Mouse (Mus musculus): ENCODE measurements around the gene Rapsn. TPM values are rescaled to one million over a fixed set of nuclear protein-coding genes. Genes with fewer than 3 reads are reported as not detected.

Rapsn gene
- polyA plus RNA-seq, 1 experiment from 2014 or later = 6.3 TPM

GRCm38 (mm10) chr2:91080784-91081513 is 45.5 kb downstream of the Rapsn start:
- Histone ChIP-seq H3K79me2 (ENCODE audit: inconsistent target) (peaks cover 59% of the 10 kb centered on the region), H3K27ac (peak overlapping the region; percentile 100), H3K36me3 (ENCODE audit: inconsistent target) (0 out of 2 replicates have a peak, but pooled peaks cover 3% of the 10 kb centered on the region), H3K4me3 (ENCODE audit: inconsistent target) (no peak overlapping the region)
- 10% methylated on average over 8 of the region's 8 CpGs for WGBS (ENCODE audit: missing documents)

DNA sequence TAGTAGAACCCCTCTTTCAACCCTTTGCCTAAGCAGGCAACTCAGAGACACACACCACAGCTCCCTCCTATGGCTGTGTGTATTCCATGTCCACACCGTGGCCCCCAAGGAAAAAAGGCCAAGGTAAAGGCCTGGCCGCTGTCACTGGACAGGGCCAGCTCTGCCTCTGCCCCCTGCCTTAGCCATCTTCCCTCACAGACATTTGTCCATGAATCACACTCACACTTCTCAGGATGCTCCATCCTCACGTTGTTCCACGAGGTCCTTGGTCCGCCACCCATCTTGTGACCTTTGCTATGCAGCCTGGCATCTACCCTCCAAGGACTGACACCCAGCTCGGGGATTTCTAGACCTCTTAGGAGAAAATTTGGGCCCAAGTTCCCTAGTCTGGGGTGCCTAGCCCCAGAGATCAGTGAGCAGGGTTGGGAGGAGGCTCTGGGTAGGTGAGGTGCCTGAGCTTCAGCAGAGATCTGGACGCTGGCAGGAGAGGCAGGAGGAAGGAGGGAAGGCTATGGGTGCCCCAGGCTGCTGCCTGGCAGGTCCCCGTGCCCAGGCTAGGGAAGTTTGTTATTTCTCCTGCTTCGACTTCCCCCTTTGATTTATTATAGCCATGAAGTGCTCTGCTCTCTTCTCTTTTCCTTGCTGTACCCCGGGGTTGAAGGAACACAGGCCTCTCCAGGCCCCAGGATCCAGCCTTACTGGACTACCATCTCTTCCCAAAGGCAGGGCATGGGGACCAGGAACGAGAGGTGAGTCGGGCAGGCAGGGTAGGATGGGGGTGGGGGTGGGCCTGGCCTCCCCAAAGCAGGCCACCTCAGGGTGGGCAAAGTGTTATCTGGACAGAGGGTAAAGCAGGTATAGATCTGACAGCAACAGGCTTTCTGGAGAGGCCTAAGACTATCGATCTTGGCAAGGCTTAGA is 46.6 kb downstream of the Rapsn start, which contains the start of gene Spi1:
Spi1 (plus strand) TSS at position 616 of the 921 bp plus-strand sequence.
- Histone ChIP-seq H3K79me2 (ENCODE audit: inconsistent target) (peaks cover 70% of the 10 kb centered on the region), H3K4me3 (ENCODE audit: inconsistent target) (peak within 1 kb of the TSS; percentile 32), H3K27ac (peak within 1 kb of the TSS; percentile 100), H3K36me3 (ENCODE audit: inconsistent target) (0 out of 2 replicates have a peak, but pooled peaks cover 3% of the 10 kb centered on the region)
- WGBS (ENCODE audit: missing documents) = 18% methylated on average over 13 of the region's 13 CpGs

DNA sequence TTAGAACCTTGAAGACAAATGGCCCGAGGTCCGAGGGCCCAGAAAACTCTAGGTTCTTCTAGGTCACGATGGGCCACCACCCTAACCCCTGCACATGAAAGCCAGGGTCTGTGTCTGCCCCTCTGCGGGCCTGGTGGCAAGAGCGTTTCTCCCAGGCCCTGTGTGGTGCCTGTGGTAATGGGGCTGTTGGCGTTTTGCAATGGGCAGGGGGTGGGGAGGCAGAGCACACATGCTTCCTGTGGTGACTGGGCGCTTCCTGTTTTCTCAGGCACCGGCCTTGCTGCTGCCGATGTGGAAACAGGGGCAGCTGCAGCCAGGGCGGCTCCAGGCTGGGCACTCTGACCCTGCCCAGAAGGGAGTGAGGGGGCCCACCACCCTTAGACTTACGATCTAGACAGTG is 47.4 kb downstream of the Rapsn start:
- Histone ChIP-seq H3K36me3 (ENCODE audit: inconsistent target) (0 out of 2 replicates have a peak, but pooled peaks cover 3% of the 10 kb centered on the region), H3K27ac (peak overlapping the region; percentile 100), H3K79me2 (ENCODE audit: inconsistent target) (peaks cover 78% of the 10 kb centered on the region), H3K4me3 (ENCODE audit: inconsistent target) (peak overlapping the region; percentile 32)
- WGBS (ENCODE audit: missing documents) = 0% methylated on average over 11 of the region's 11 CpGs

DNA sequence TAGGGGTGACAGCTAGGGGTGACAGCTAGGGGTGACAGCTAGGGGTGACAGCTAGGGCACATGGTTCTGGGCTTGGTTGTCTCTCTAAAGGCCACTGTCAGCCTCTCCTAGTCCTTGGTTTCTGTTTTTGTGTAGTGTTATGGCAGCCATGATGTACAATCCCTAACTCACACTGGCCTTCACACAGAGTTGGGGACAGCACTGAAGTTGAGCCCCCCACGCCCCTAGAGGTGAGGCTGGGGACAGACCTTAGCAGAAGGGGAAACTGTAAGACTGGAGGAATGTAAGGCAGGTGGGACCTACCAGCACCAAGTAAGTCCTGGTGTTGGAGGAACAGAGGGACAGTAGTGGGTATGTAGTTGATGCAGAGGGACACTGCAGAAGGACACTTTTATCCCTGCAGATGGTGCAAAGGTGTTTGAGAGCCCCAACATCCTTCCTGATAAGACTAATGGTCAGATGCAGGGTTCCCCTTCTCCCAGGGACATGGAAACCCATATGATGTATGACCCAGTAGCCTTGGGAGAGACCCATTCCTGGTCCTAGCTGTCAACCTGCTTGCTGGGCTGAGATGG is 48.0 kb downstream of the Rapsn start:
- 0% methylated on average over 1 of the region's 1 CpGs for WGBS (ENCODE audit: missing documents)
- Histone ChIP-seq H3K27ac (peak overlapping the region; percentile 100), H3K79me2 (ENCODE audit: inconsistent target) (peaks cover 84% of the 10 kb centered on the region), H3K4me3 (ENCODE audit: inconsistent target) (peak overlapping the region; percentile 32), H3K36me3 (ENCODE audit: inconsistent target) (0 out of 2 replicates have a peak, but pooled peaks cover 3% of the 10 kb centered on the region)

DNA sequence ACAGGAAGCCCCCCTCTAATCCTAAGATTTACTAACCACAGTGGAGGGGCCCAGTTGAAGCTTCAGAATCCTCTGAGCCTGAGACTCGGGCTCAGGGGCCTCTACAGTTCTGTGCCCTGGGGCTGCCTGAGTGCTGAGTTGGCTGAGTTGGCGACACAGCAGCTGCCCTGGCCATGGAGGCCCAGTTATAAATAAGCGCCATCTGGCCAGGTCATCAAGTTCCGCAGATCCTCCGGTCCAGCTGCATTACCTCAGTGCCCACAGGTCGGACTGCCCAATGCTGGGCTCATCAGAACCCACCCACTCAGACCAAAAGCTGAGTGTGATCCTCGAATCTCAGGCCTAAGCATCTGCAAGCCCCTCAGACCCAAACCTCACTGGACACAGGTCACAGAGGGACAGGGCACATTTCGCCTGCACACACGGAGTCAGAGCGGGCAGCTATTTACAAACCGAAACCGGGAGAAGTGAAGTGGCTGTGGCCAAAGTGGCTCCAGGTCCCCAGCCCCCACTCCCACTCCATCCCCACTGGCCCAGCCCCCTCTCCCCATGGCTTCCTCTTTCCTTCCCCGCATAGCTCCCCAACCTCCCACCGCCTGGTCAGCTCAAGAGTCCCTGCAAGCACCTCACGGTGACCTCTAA is 48.9 kb downstream of the Rapsn start:
- WGBS (ENCODE audit: missing documents) = 6% methylated on average over 15 of the region's 15 CpGs
- Histone ChIP-seq H3K36me3 (ENCODE audit: inconsistent target) (peaks cover 4% of the 10 kb centered on the region; the same call in 1 of the 2 replicates), H3K27ac (peak overlapping the region; percentile 100), H3K79me2 (ENCODE audit: inconsistent target) (peaks cover 87% of the 10 kb centered on the region), H3K4me3 (ENCODE audit: inconsistent target) (peak overlapping the region; percentile 32)

- H3K27ac ChIP-seq = peak overlapping the region; percentile 100
- WGBS (ENCODE audit: missing documents) = 76% methylated on average over 14 of the region's 14 CpGs
- peaks cover 87% of the 10 kb centered on the region for H3K79me2 ChIP-seq (ENCODE audit: inconsistent target)
- peaks cover 18% of the 10 kb centered on the region; the same call in 1 of the 2 replicates for H3K36me3 ChIP-seq (ENCODE audit: inconsistent target)
- no peak overlapping the region for H3K4me3 ChIP-seq (ENCODE audit: inconsistent target)
These were observed 50.3 kb downstream of the Rapsn start for GRCm38 (mm10) chr2:91085494-91086391.

GRCm38 (mm10) chr2:91086392-91087237 is 51.2 kb downstream of the Rapsn start:
- Histone ChIP-seq H3K4me3 (ENCODE audit: inconsistent target) (no peak overlapping the region), H3K79me2 (ENCODE audit: inconsistent target) (peaks cover 89% of the 10 kb centered on the region), H3K27ac (peak overlapping the region; percentile 100), H3K36me3 (ENCODE audit: inconsistent target) (peaks cover 25% of the 10 kb centered on the region; the same call in 1 of the 2 replicates)
- WGBS (ENCODE audit: missing documents) = 47% methylated on average over 9 of the region's 9 CpGs

- 28% methylated on average over 9 of the region's 9 CpGs for WGBS (ENCODE audit: missing documents)
- Histone ChIP-seq H3K36me3 (ENCODE audit: inconsistent target) (peaks cover 34% of the 10 kb centered on the region), H3K4me3 (ENCODE audit: inconsistent target) (no peak overlapping the region), H3K79me2 (ENCODE audit: inconsistent target) (peaks cover 89% of the 10 kb centered on the region), H3K27ac (peak overlapping the region; percentile 100)
These were observed 52.0 kb downstream of the Rapsn start for GRCm38 (mm10) chr2:91087453-91087852.

- Histone ChIP-seq H3K79me2 (ENCODE audit: inconsistent target) (peaks cover 83% of the 10 kb centered on the region), H3K36me3 (ENCODE audit: inconsistent target) (peaks cover 34% of the 10 kb centered on the region), H3K27ac (peak overlapping the region; percentile 48), H3K4me3 (ENCODE audit: inconsistent target) (no peak overlapping the region)
- 41% methylated on average over 9 of the region's 9 CpGs for WGBS (ENCODE audit: missing documents)
These were observed 53.6 kb downstream of the Rapsn start for GRCm38 (mm10) chr2:91088987-91089386.

DNA sequence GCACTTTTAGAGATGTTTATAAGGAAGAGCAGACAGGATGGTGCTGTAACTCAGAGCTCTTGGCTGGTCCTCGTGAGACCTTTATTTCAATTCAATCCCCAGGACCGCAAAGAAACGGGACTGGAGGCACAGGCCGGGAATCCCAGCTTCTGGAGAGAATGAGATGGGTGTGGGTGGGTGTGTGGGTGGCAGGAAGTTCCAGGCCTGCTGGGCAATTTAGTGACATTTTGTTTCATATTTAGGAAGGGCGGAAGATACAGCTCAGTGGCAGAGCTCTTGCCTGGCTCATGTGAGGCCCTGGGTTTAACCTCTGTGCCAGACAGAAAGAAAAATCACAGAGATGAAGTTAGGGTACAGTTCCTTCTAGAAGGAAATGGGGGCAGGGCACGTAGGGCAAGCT is 54.8 kb downstream of the Rapsn start:
- no peak overlapping the region for H3K27ac ChIP-seq
- H3K36me3 ChIP-seq (ENCODE audit: inconsistent target) = peaks cover 34% of the 10 kb centered on the region
- H3K4me3 ChIP-seq (ENCODE audit: inconsistent target) = no peak overlapping the region
- H3K79me2 ChIP-seq (ENCODE audit: inconsistent target) = peaks cover 79% of the 10 kb centered on the region
- WGBS (ENCODE audit: missing documents) = 84% methylated on average over 6 of the region's 6 CpGs

DNA sequence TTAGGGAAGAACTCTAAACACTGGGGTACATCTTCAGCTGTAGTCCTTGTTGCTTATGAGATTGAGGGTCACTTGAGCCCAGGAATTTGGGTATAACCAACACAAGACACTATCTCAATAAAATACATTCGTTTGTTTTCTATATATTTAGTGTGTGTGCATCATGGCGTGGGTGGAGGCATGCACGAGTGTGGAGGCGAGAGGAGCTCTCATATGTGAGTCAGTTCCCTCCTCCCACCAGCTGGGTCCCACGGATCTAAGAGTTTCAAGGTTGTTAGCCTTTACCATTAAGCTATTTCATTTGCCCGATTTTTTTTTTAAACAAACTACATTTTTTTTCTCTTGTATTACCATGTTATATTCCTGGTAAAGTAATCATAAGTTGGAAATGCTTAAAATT is 55.4 kb downstream of the Rapsn start:
- Histone ChIP-seq H3K4me3 (ENCODE audit: inconsistent target) (no peak overlapping the region), H3K79me2 (ENCODE audit: inconsistent target) (peaks cover 79% of the 10 kb centered on the region), H3K27ac (no peak overlapping the region), H3K36me3 (ENCODE audit: inconsistent target) (peaks cover 31% of the 10 kb centered on the region)
- 93% methylated on average over 5 of the region's 6 CpGs for WGBS (ENCODE audit: missing documents)
